Mouse (Mus musculus): ENCODE data around the gene Idh2. TPM values are rescaled to one million over a fixed set of nuclear protein-coding genes. Genes with fewer than 3 reads are reported as not detected.
A peak's percentile ranks its signal among the peaks of the same experiment; 100 is the strongest.

Idh2 gene
- polyA plus RNA-seq, 1 experiment = 178 TPM

DNA sequence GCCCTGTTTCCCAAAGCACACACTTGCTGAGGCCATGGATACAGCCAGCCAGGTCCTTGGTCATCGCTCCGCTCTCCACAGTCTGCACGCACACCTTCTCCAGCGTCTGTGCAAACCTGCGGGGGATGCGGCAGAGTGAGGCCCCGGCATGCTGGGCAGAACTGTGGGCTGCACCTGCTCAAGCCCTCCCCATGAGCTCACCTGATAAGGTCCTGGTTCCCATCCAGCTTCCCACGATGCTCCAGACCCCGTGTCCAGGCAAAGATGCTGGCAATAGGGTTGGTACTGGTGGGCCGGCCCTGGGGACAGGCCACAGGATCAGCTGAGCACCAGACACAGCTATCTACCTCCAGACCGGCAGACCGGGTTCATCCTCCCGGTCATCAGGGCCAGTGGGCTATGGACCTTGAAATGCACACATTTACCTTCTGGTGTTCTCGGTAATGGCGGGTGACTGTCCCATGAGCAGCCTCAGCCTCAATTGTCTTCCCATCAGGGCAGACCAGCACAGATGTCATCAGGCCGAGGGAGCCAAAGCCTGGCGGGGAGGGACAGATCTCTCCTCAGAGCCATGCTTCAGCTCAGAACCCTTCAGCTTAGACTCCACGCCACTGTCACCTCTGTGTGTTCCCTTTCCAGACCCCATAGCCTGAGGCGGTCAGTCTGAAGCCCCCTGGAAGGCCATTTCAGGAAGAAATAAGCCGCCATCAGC is 19.4 kb downstream of the Idh2 start:
- no peaks in the 10 kb centered on the region for H3K27me3 ChIP-seq (ENCODE audit: control insufficient read depth, insufficient read depth, low read length, poor library complexity, severe bottlenecking)
- no peak overlapping the region for H3K9ac ChIP-seq (ENCODE audit: low read depth, poor library complexity, severe bottlenecking)
- peaks cover 7% of the 10 kb centered on the region for H3K4me1 ChIP-seq (ENCODE audit: control insufficient read depth, insufficient read depth, low read length)
- peaks cover 43% of the 10 kb centered on the region for H3K36me3 ChIP-seq (ENCODE audit: control insufficient read depth, insufficient read depth, low read length, poor library complexity, severe bottlenecking)
- TF ChIP-seq CTCF (IDR thresholded peaks at IDR 0.05; ENCODE audit: low read depth, low read length) (no peak), EP300 (IDR thresholded peaks at IDR 0.05; ENCODE audit: insufficient read depth, low read depth, low read length) (no peak), POLR2A (IDR thresholded peaks at IDR 0.05; ENCODE audit: insufficient read depth, low read length) (no peak)
- no peaks in the 10 kb centered on the region for H3K9me3 ChIP-seq (replicated peaks; ENCODE audit: control insufficient read depth, insufficient read depth, low read length, poor library complexity, severe bottlenecking)
- H3K4me3 ChIP-seq (ENCODE audit: low read depth, low read length) = no peak overlapping the region
- H3K27ac ChIP-seq (ENCODE audit: insufficient read depth, low read length) = no peak overlapping the region

GRCm38 (mm10) chr7:80094481-80094880 is 20.7 kb downstream of the Idh2 start:
- no peak overlapping the region for H3K9ac ChIP-seq (ENCODE audit: low read depth, poor library complexity, severe bottlenecking)
- H3K27ac ChIP-seq (ENCODE audit: insufficient read depth, low read length) = no peak overlapping the region
- no peak overlapping the region for H3K4me3 ChIP-seq (ENCODE audit: low read depth, low read length)
- no peak for TF ChIP-seq EP300 (IDR thresholded peaks at IDR 0.05; ENCODE audit: insufficient read depth, low read depth, low read length)
- TF ChIP-seq CTCF (IDR thresholded peaks at IDR 0.05; ENCODE audit: low read depth, low read length) = no peak
- TF ChIP-seq POLR2A (IDR thresholded peaks at IDR 0.05; ENCODE audit: insufficient read depth, low read length) = no peak
- no peaks in the 10 kb centered on the region for H3K27me3 ChIP-seq (ENCODE audit: control insufficient read depth, insufficient read depth, low read length, poor library complexity, severe bottlenecking)
- peaks cover 52% of the 10 kb centered on the region for H3K36me3 ChIP-seq (ENCODE audit: control insufficient read depth, insufficient read depth, low read length, poor library complexity, severe bottlenecking)
- peaks cover 10% of the 10 kb centered on the region for H3K4me1 ChIP-seq (ENCODE audit: control insufficient read depth, insufficient read depth, low read length)
- H3K9me3 ChIP-seq (replicated peaks; ENCODE audit: control insufficient read depth, insufficient read depth, low read length, poor library complexity, severe bottlenecking) = no peaks in the 10 kb centered on the region

GRCm38 (mm10) chr7:80092351-80093046 is 22.7 kb downstream of the Idh2 start:
- TF ChIP-seq EP300 (IDR thresholded peaks at IDR 0.05; ENCODE audit: insufficient read depth, low read depth, low read length) (0 out of 2 replicates have a peak, but pooled peaks have one; percentile 33), POLR2A (IDR thresholded peaks at IDR 0.05; ENCODE audit: insufficient read depth, low read length) (no peak)
- H3K4me3 ChIP-seq (ENCODE audit: low read depth, low read length) = no peak overlapping the region
- peaks cover 8% of the 10 kb centered on the region for H3K4me1 ChIP-seq (ENCODE audit: control insufficient read depth, insufficient read depth, low read length)
- peaks cover 58% of the 10 kb centered on the region for H3K36me3 ChIP-seq (ENCODE audit: control insufficient read depth, insufficient read depth, low read length, poor library complexity, severe bottlenecking)
- H3K27me3 ChIP-seq (ENCODE audit: control insufficient read depth, insufficient read depth, low read length, poor library complexity, severe bottlenecking) = no peaks in the 10 kb centered on the region
- H3K27ac ChIP-seq (ENCODE audit: insufficient read depth, low read length) = peak overlapping the region; percentile 41; the same call in 1 of the 2 replicates
- H3K9ac ChIP-seq (ENCODE audit: low read depth, poor library complexity, severe bottlenecking) = no peak overlapping the region
- no peaks in the 10 kb centered on the region for H3K9me3 ChIP-seq (replicated peaks; ENCODE audit: control insufficient read depth, insufficient read depth, low read length, poor library complexity, severe bottlenecking)

GRCm38 (mm10) chr7:80091866-80092210 is 23.4 kb downstream of the Idh2 start:
- no peak overlapping the region for H3K27ac ChIP-seq (ENCODE audit: insufficient read depth, low read length)
- H3K9ac ChIP-seq (ENCODE audit: low read depth, poor library complexity, severe bottlenecking) = no peak overlapping the region
- H3K27me3 ChIP-seq (ENCODE audit: control insufficient read depth, insufficient read depth, low read length, poor library complexity, severe bottlenecking) = no peaks in the 10 kb centered on the region
- no peak for TF ChIP-seq EP300 (IDR thresholded peaks at IDR 0.05; ENCODE audit: insufficient read depth, low read depth, low read length)
- H3K36me3 ChIP-seq (ENCODE audit: control insufficient read depth, insufficient read depth, low read length, poor library complexity, severe bottlenecking) = peaks cover 61% of the 10 kb centered on the region
- H3K4me3 ChIP-seq (ENCODE audit: low read depth, low read length) = no peak overlapping the region
- peaks cover 8% of the 10 kb centered on the region for H3K4me1 ChIP-seq (ENCODE audit: control insufficient read depth, insufficient read depth, low read length)
- no peaks in the 10 kb centered on the region for H3K9me3 ChIP-seq (replicated peaks; ENCODE audit: control insufficient read depth, insufficient read depth, low read length, poor library complexity, severe bottlenecking)

- peaks cover 62% of the 10 kb centered on the region for H3K36me3 ChIP-seq (ENCODE audit: control insufficient read depth, insufficient read depth, low read length, poor library complexity, severe bottlenecking)
- H3K4me3 ChIP-seq (ENCODE audit: low read depth, low read length) = no peak overlapping the region
- no peaks in the 10 kb centered on the region for H3K27me3 ChIP-seq (ENCODE audit: control insufficient read depth, insufficient read depth, low read length, poor library complexity, severe bottlenecking)
- H3K4me1 ChIP-seq (ENCODE audit: control insufficient read depth, insufficient read depth, low read length) = peaks cover 8% of the 10 kb centered on the region
- TF ChIP-seq POLR2A (IDR thresholded peaks at IDR 0.05; ENCODE audit: insufficient read depth, low read length) (no peak), CTCF (IDR thresholded peaks at IDR 0.05; ENCODE audit: low read depth, low read length) (no peak), EP300 (IDR thresholded peaks at IDR 0.05; ENCODE audit: insufficient read depth, low read depth, low read length) (no peak)
- H3K9me3 ChIP-seq (replicated peaks; ENCODE audit: control insufficient read depth, insufficient read depth, low read length, poor library complexity, severe bottlenecking) = no peaks in the 10 kb centered on the region
- no peak overlapping the region for H3K27ac ChIP-seq (ENCODE audit: insufficient read depth, low read length)
- no peak overlapping the region for H3K9ac ChIP-seq (ENCODE audit: low read depth, poor library complexity, severe bottlenecking)
Observed at GRCm38 (mm10) chr7:80091004-80091865, 24.0 kb downstream of the Idh2 start.

Data from ES-Bruce4 (cell line).